Mouse (Mus musculus) CH12.LX (cell line): Measurements from ENCODE around the gene Cfap54. TPM values are rescaled to one million over a fixed set of nuclear protein-coding genes. Genes with fewer than 3 reads are reported as not detected.

Source experiments
- DNase-seq: peaks from one replicate; pipeline ENCODE4 v3.0.0-alpha.2; 2013; ENCODE audit errors: extremely low read depth
- H3K27ac ChIP-seq: 2 replicates; pipeline ENCODE4 v1.5.1; 2012; ENCODE audit warnings: low read depth, mild to moderate bottlenecking, control low read depth, moderate library complexity; ENCODE audit not compliant: insufficient read depth
- H3K27me3 ChIP-seq: replicated peaks from 2 replicates; pipeline ENCODE3; 2012; ENCODE audit warnings: inconsistent platforms
- H3K36me3 ChIP-seq, 2 experiments: replicated peaks in 1 of 2; 2 replicates each; pipeline versions ENCODE3 to v1.6.1; 2012; ENCODE audit warnings: inconsistent platforms in 1 of 2, low read length in 1 of 2, mild to moderate bottlenecking in 1 of 2, mixed read lengths in 1 of 2, moderate library complexity in 1 of 2; ENCODE audit not compliant: control insufficient read depth in 1 of 2, insufficient read depth in 1 of 2
- H3K4me1 ChIP-seq, 2 experiments: 2 replicates each; pipeline ENCODE4 v1.6.1; 2012; ENCODE audit warnings: inconsistent platforms in 1 of 2, moderate library complexity in 1 of 2; ENCODE audit not compliant: insufficient read depth in 2 of 2, control insufficient read depth in 1 of 2
- H3K4me2 ChIP-seq: 2 replicates; pipeline ENCODE4 v1.6.1; 2012; ENCODE audit warnings: low read depth, mild to moderate bottlenecking, control low read depth; ENCODE audit not compliant: poor library complexity, insufficient read depth, severe bottlenecking
- H3K4me3 ChIP-seq, 3 experiments: fragments of 150-350 bp in 1 of 3; sonication (generic) in 1 of 3; replicated peaks in 1 of 3; 2 replicates each; pipeline versions ENCODE3 to v1.5.1; 2011 to 2012; ENCODE audit warnings: low read depth in 2 of 3, low read length in 2 of 3, mild to moderate bottlenecking in 2 of 3, moderate library complexity in 2 of 3, control low read depth in 1 of 3, improper control_type of control experiment in 1 of 3, inconsistent platforms in 1 of 3, mixed read lengths in 1 of 3; ENCODE audit not compliant: poor library complexity in 1 of 3
- H3K79me2 ChIP-seq: replicated peaks from 2 replicates; pipeline ENCODE4 v1.6.1; 2012; ENCODE audit warnings: mild to moderate bottlenecking, moderate library complexity; ENCODE audit not compliant: control insufficient read depth, poor library complexity, insufficient read depth, severe bottlenecking; ENCODE audit errors: extremely low read depth
- H3K9ac ChIP-seq: 2 replicates; pipeline ENCODE4 v1.6.1; 2012; ENCODE audit warnings: low read depth, mild to moderate bottlenecking, control low read depth, moderate library complexity; ENCODE audit not compliant: insufficient read depth
- H3K9me3 ChIP-seq: replicated peaks from 2 replicates; pipeline ENCODE3; 2012; ENCODE audit warnings: low read length, inconsistent platforms, mixed read lengths
- BHLHE40 ChIP-seq: IDR thresholded peaks from 2 replicates; pipeline ENCODE4 v1.6.1; 2011; ENCODE audit warnings: mild to moderate bottlenecking, low read depth, low read length, improper control_type of control experiment
- CHD2 ChIP-seq: IDR thresholded peaks from 2 replicates; pipeline ENCODE4 v1.6.1; 2011; ENCODE audit warnings: low read length, improper control_type of control experiment
- ELF1 ChIP-seq: IDR thresholded peaks from 2 replicates; pipeline ENCODE4 v1.6.1; 2014; ENCODE audit warnings: low read depth, mild to moderate bottlenecking, inconsistent platforms, low read length, improper control_type of control experiment
- IRF4 ChIP-seq: IDR thresholded peaks from 2 replicates; pipeline ENCODE4 v1.6.1; 2014; ENCODE audit warnings: low read depth, mild to moderate bottlenecking, inconsistent platforms, low read length, improper control_type of control experiment
- KAT2A ChIP-seq: IDR thresholded peaks from 2 replicates; pipeline ENCODE4 v1.6.1; 2012; ENCODE audit warnings: low read length, improper control_type of control experiment, inconsistent platforms; ENCODE audit not compliant: insufficient replicate concordance
- MEF2A ChIP-seq: IDR thresholded peaks from 2 replicates; pipeline ENCODE4 v1.6.1; 2014; ENCODE audit warnings: low read depth, mild to moderate bottlenecking, inconsistent platforms, low read length, improper control_type of control experiment, borderline replicate concordance
- RAD21 ChIP-seq: IDR thresholded peaks from 2 replicates; pipeline ENCODE4 v1.6.1; 2011; ENCODE audit warnings: low read depth, mild to moderate bottlenecking, low read length, improper control_type of control experiment, moderate library complexity
- SIN3A ChIP-seq: IDR thresholded peaks from 2 replicates; pipeline ENCODE4 v1.6.1; 2012; ENCODE audit warnings: low read length, improper control_type of control experiment, inconsistent platforms
- TBP ChIP-seq: conservative IDR thresholded peaks from 2 replicates; pipeline ENCODE4 v1.6.1; 2011; ENCODE audit warnings: low read depth, low read length, improper control_type of control experiment
- TCF12 ChIP-seq: IDR thresholded peaks from 2 replicates; pipeline ENCODE4 v1.6.1; 2014; ENCODE audit warnings: low read depth, mild to moderate bottlenecking, inconsistent platforms, low read length, improper control_type of control experiment
- UBTF ChIP-seq: IDR thresholded peaks from 2 replicates; pipeline ENCODE4 v1.6.1; 2012; ENCODE audit warnings: low read depth, mild to moderate bottlenecking, inconsistent platforms, low read length, improper control_type of control experiment, moderate library complexity
- ZC3H11A ChIP-seq: IDR thresholded peaks from 2 replicates; pipeline ENCODE4 v1.6.1; 2012; ENCODE audit warnings: low read depth, mild to moderate bottlenecking, inconsistent platforms, low read length, improper control_type of control experiment
- ZKSCAN1 ChIP-seq: IDR thresholded peaks from 2 replicates; pipeline ENCODE4 v1.6.1; 2012; ENCODE audit warnings: low read depth, inconsistent platforms, low read length, improper control_type of control experiment, borderline replicate concordance
- dilution Hi-C: fragments of 300-500 bp; cut with MboI; formaldehyde crosslinking; loops from 2 replicates; pipeline ENCODE4 v1.14.3; 2020; ENCODE audit warnings: low sequenced_read_pairs; ENCODE audit not compliant: extremely low pct_unique_long_range_greater_than_20kb, extremely low pct_ligation_motif_present
- in situ Hi-C: fragments of 300-500 bp; cut with MboI; formaldehyde crosslinking; loops from 3 replicates; pipeline ENCODE4 v1.14.3; 2019; ENCODE audit warnings: low sequenced_read_pairs, low pct_ligation_motif_present, low pct_unique_long_range_greater_than_20kb, mixed read lengths
- polyA plus RNA-seq: library from polyadenylated mRNA; unstranded; fragments of >175 nt; gene quantifications from 2 replicates; pipeline ENCODE4 v1.2.1, GENCODE M21; 2012; ENCODE audit warnings: low read depth; ENCODE audit not compliant: insufficient read length
- total RNA-seq, 2 experiments: library from RNA; depleted of rRNA; stranded (reverse); fragments of 300-350 nt in 1 of 2; fragments of >200 nt in 1 of 2; gene quantifications; 2 replicates each; pipeline ENCODE4 v1.2.3; 2012 to 2014

The Cfap54 gene
- total and polyA plus RNA-seq, 3 experiments = 0.38 to 1.3 (median 1.3) TPM

DNA sequence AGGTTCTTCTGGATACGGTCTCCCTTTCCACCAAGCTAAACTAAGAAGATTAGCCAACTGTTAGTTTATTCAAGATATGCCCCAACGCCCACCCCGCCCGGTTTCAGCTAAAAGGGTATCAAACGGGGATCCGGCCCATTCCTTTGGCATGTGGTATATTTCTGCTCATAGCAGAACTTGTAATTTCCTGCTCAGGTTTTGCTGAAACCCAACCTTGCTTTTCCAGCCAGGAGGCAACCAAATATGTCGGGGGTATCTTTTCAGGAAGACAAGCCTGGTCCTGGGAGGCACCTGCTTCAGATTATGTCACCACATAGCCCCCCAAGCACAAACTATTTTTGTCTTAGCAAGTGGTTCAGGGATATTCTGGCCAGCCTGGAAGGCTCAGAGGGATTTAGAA is 6.1 kb upstream of the Cfap54 start:
- Histone ChIP-seq H3K27me3 (no peaks in the 10 kb centered on the region), H3K4me2 (no peak overlapping the region), H3K4me1 (peaks cover 3 to 6% of the 10 kb centered on the region in 2 experiments; a peak in 2 of 4 replicates), H3K4me3 (no peak overlapping the region), H3K36me3 (no peaks in the 10 kb centered on the region), H3K79me2 (no peaks in the 10 kb centered on the region), H3K9me3 (no peaks in the 10 kb centered on the region), H3K27ac (no peak overlapping the region), H3K9ac (no peak overlapping the region)
- dilution Hi-C loops (no loop called here), in situ Hi-C loops (no loop called here)
- TF ChIP-seq ZKSCAN1 (no peak), UBTF (no peak), ZC3H11A (no peak), RAD21 (no peak), ELF1 (no peak)
- DNase-seq = no peak

GRCm38 (mm10) chr10:93083963-93084340 is 2.5 kb upstream of the Cfap54 start:
- in situ Hi-C loops = no loop called here
- Histone ChIP-seq H3K27me3 (no peaks in the 10 kb centered on the region), H3K36me3 (no peaks in the 10 kb centered on the region), H3K9ac (no peak overlapping the region), H3K4me2 (peak overlapping the region; percentile 15; the same call in 1 of the 2 replicates), H3K27ac (no peak overlapping the region), H3K4me3 (no peak overlapping the region), H3K79me2 (no peaks in the 10 kb centered on the region), H3K9me3 (no peaks in the 10 kb centered on the region), H3K4me1 (peaks cover 6 to 15% of the 10 kb centered on the region in 2 experiments; a peak in 3 of 4 replicates)
- dilution Hi-C loops = no loop called here
- TF ChIP-seq SIN3A = no peak
- 0 out of 2 replicates have a peak, but pooled peaks have one; percentile 11 for TF ChIP-seq BHLHE40
- no peak for DNase-seq

- Histone ChIP-seq H3K27me3 (no peaks in the 10 kb centered on the region), H3K4me1 (peaks cover 6 to 17% of the 10 kb centered on the region in 2 experiments; a peak in 3 of 4 replicates), H3K9me3 (no peaks in the 10 kb centered on the region), H3K27ac (no peak overlapping the region), H3K36me3 (no peaks in the 10 kb centered on the region), H3K9ac (peak overlapping the region; percentile 58), H3K4me2 (peak overlapping the region; percentile 94), H3K79me2 (no peaks in the 10 kb centered on the region), H3K4me3 (peak overlapping the region in 1 of 3 experiments; percentile 47)
- dilution Hi-C loops (no loop called here), in situ Hi-C loops (no loop called here)
- TF ChIP-seq TCF12 = no peak
- no peak for TF ChIP-seq TBP
- TF ChIP-seq CHD2 = peak; percentile 67; the same call in 1 of the 2 replicates
- no peak for TF ChIP-seq KAT2A
- no peak for TF ChIP-seq MEF2A
- peak; percentile 74 for TF ChIP-seq BHLHE40
- no peak for TF ChIP-seq ZKSCAN1
- TF ChIP-seq IRF4 = peak; percentile 42
- no peak for DNase-seq
These were observed 2.0 kb upstream of the Cfap54 start for GRCm38 (mm10) chr10:93083198-93083962.
